In the genomic region with DNA sequence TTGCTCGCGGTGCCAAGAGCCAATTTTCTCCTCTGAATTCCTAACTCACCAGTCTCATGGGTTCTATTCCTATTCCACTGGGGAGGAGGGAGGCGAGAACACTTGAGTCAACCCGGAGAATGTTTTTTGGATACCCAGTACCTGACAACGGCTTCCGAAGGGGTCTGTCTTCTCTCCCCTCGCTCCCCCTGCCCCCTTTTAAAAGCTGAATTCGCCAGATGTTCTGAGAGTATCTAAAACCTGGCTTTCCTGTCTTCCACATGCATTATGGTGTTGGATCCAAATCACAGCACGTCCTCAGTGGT, we compare ENCODE assay signal across 8 mouse cellular contexts. TPM values are rescaled to one million over a fixed set of nuclear protein-coding genes. Genes with fewer than 3 reads are reported as not detected.
DNase-seq lines count a peak whose midpoint lies in the region; ATAC-seq and TF ChIP-seq lines count a peak whose summit lies in the region.

No protein-coding gene starts in this region.

- peak overlapping the region; percentile 71 for H3K27ac ChIP-seq in heart, postnatal 0 days (ENCODE audit: low read depth)
- H3K27ac ChIP-seq in ES-Bruce4 (ENCODE audit: insufficient read depth, low read length): peak overlapping the region; percentile 23; the same call in 1 of the 2 replicates
- peak overlapping the region; percentile 73 for H3K27ac ChIP-seq in forebrain, embryonic 15.5 days (replicated peaks)
- no peak overlapping the region for H3K27ac ChIP-seq in liver, embryonic 16.5 days (ENCODE audit: low read length)

- H3K36me3 ChIP-seq in heart, postnatal 0 days (replicated peaks; ENCODE audit: control insufficient read depth, insufficient read depth, low read length): no peaks in the 10 kb centered on the region
- no peaks in the 10 kb centered on the region for H3K36me3 ChIP-seq in ES-Bruce4 (ENCODE audit: control insufficient read depth, insufficient read depth, low read length, poor library complexity, severe bottlenecking)
- H3K36me3 ChIP-seq in forebrain, embryonic 15.5 days: no peaks in the 10 kb centered on the region
- H3K36me3 ChIP-seq in liver, embryonic 16.5 days (ENCODE audit: control insufficient read depth, insufficient read depth): no peaks in the 10 kb centered on the region

- no peak for TF ChIP-seq POLR2A in ES-Bruce4 (IDR thresholded peaks at IDR 0.05; ENCODE audit: insufficient read depth, low read length)

- peak overlapping the region; percentile 62 for H3K4me2 ChIP-seq in heart, postnatal 0 days (ENCODE audit: low read depth, low read length)
- peak overlapping the region; percentile 46 for H3K4me2 ChIP-seq in forebrain, embryonic 15.5 days (replicated peaks)
- peak overlapping the region; percentile 62 for H3K4me2 ChIP-seq in liver, embryonic 16.5 days (ENCODE audit: low read depth, low read length)

- DNase-seq in heart, postnatal 0 days (ENCODE audit: low spot score): no peak
- no peak for DNase-seq in heart, adult 11 months
- DNase-seq in cerebellum, adult 11-12 months: no peak

- no peak for TF ChIP-seq CTCF in heart, postnatal 0 days (IDR thresholded peaks at IDR 0.05; ENCODE audit: low read depth)
- TF ChIP-seq CTCF in ES-Bruce4 (IDR thresholded peaks at IDR 0.05; ENCODE audit: low read depth, low read length): no peak

- H3K4me1 ChIP-seq in heart, postnatal 0 days (ENCODE audit: control insufficient read depth, insufficient read depth): peaks cover 13% of the 10 kb centered on the region
- H3K4me1 ChIP-seq in ES-Bruce4 (ENCODE audit: control insufficient read depth, insufficient read depth, low read length): peaks cover 18% of the 10 kb centered on the region
- H3K4me1 ChIP-seq in forebrain, embryonic 15.5 days: peaks cover 40% of the 10 kb centered on the region
- H3K4me1 ChIP-seq in liver, embryonic 16.5 days (ENCODE audit: control insufficient read depth, low read depth, low read length): peaks cover 11% of the 10 kb centered on the region

- no peaks in the 10 kb centered on the region for H3K27me3 ChIP-seq in heart, postnatal 0 days (ENCODE audit: control insufficient read depth, insufficient read depth, low read length)
- no peaks in the 10 kb centered on the region for H3K27me3 ChIP-seq in ES-Bruce4 (ENCODE audit: control insufficient read depth, insufficient read depth, low read length, poor library complexity, severe bottlenecking)
- H3K27me3 ChIP-seq in forebrain, embryonic 15.5 days: no peaks in the 10 kb centered on the region
- H3K27me3 ChIP-seq in liver, embryonic 16.5 days (ENCODE audit: control insufficient read depth, insufficient read depth, low read depth, low read length): peaks cover 41% of the 10 kb centered on the region

- TF ChIP-seq EP300 in heart, postnatal 0 days (IDR thresholded peaks at IDR 0.05; ENCODE audit: low read depth): no peak
- no peak for TF ChIP-seq EP300 in ES-Bruce4 (IDR thresholded peaks at IDR 0.05; ENCODE audit: insufficient read depth, low read depth, low read length)

- no peak for ATAC-seq in heart, postnatal 0 days (ENCODE audit: insufficient read depth, low read depth)
- no peak for ATAC-seq in forebrain, embryonic 15.5 days (replicated peaks)
- no peak for ATAC-seq in liver, embryonic 16.5 days (ENCODE audit: low read depth)
- ATAC-seq in granulocyte monocyte progenitor cell, adult 5-6 weeks (replicated peaks; ENCODE audit: poor library complexity, severe bottlenecking): no peak
- no peak for ATAC-seq in inflammation-experienced regulatory T-cells, adult 6 months

- peak overlapping the region; percentile 37 for H3K9ac ChIP-seq in heart, postnatal 0 days (replicated peaks; ENCODE audit: low read depth, low read length)
- peak overlapping the region; percentile 57 for H3K9ac ChIP-seq in ES-Bruce4 (ENCODE audit: low read depth, poor library complexity, severe bottlenecking)
- 0 out of 2 replicates have a peak overlapping the region, but pooled peaks have one; percentile 18 for H3K9ac ChIP-seq in forebrain, embryonic 15.5 days (replicated peaks)
- H3K9ac ChIP-seq in liver, embryonic 16.5 days (ENCODE audit: low read depth, low read length): no peak overlapping the region

- WGBS in heart, postnatal 0 days: 26% methylated on average over 9 of the region's 9 CpGs
- WGBS in forebrain, embryonic 15.5 days: 20% methylated on average over 9 of the region's 9 CpGs
- WGBS in liver, embryonic 16.5 days (ENCODE audit: insufficient replicate concordance): 27% methylated on average over 9 of the region's 9 CpGs

- H3K4me3 ChIP-seq in heart, postnatal 0 days (ENCODE audit: low read depth, low read length): peak overlapping the region; percentile 42
- H3K4me3 ChIP-seq in ES-Bruce4 (ENCODE audit: low read depth, low read length): peak overlapping the region; percentile 44
- peak overlapping the region; percentile 23 for H3K4me3 ChIP-seq in forebrain, embryonic 15.5 days
- peak overlapping the region; percentile 49 for H3K4me3 ChIP-seq in liver, embryonic 16.5 days (ENCODE audit: low read depth, low read length)

- H3K9me3 ChIP-seq in heart, postnatal 0 days (replicated peaks; ENCODE audit: control insufficient read depth, low read length): no peaks in the 10 kb centered on the region
- no peaks in the 10 kb centered on the region for H3K9me3 ChIP-seq in ES-Bruce4 (replicated peaks; ENCODE audit: control insufficient read depth, insufficient read depth, low read length, poor library complexity, severe bottlenecking)
- H3K9me3 ChIP-seq in forebrain, embryonic 15.5 days: no peaks in the 10 kb centered on the region
- no peaks in the 10 kb centered on the region for H3K9me3 ChIP-seq in liver, embryonic 16.5 days (replicated peaks; ENCODE audit: control insufficient read depth, low read length)

RNA-seq across cellular contexts. Expression of gene Med13l, which starts 46.0 kb away (rescaled TPM):
- total RNA-seq in heart, postnatal 0 days (2014; rRNA removed; ENCODE audit: low replicate concordance): 11.4 and 17.4 TPM in 2 replicates
- polyA plus RNA-seq in heart, postnatal 0 days (2015; fragmentation: Nextera tagmentation; extraction: Ambion mirVana): 4.8 and 5.2 TPM in 2 replicates
- polyA plus RNA-seq in ES-Bruce4 (2011; ENCODE audit: insufficient read depth, insufficient read length, low read depth, missing spikeins): 43.9 and 46.0 TPM in 2 replicates
- 23.7 and 23.9 TPM in 2 replicates for polyA plus RNA-seq in forebrain, embryonic 15.5 days (2015; fragmentation: Nextera tagmentation; extraction: Ambion mirVana)
- polyA plus RNA-seq in liver, embryonic 16.5 days (2015; fragmentation: Nextera tagmentation; extraction: Ambion mirVana): 11.2 and 12.2 TPM in 2 replicates
- total RNA-seq in granulocyte monocyte progenitor cell, adult 5-6 weeks (2014; fragmentation: Nextera tagmentation): 42.0 and 50.1 TPM in 2 replicates
- 23.8 and 27.4 TPM in 2 replicates for total RNA-seq in granulocyte monocyte progenitor cell, adult 5-6 weeks (2017)
- 10 to 100 TPM; 12.0 to 28.2 (median 22.7) TPM for polyA plus RNA-seq in inflammation-experienced regulatory T-cells, adult 6 months (2017; shearing (Covaris generic))
